Mouse (Mus musculus) liver, embryonic 15.5 days (tissue): ENCODE results near the gene Fcgr4. TPM values are rescaled to one million over a fixed set of nuclear protein-coding genes. Genes with fewer than 3 reads are reported as not detected.

Experiments used
- ATAC-seq: fragments of 200-750 bp; cut with Nextera tagmentation; 2 replicates; pipeline ENCODE4 v1.8.0; 2017; ENCODE audit warnings: moderate number of reproducible peaks, mild to moderate bottlenecking, moderate library complexity; ENCODE audit not compliant: insufficient read depth
- H3K27ac ChIP-seq: fragments of 300-500 bp; sonication (generic); replicated peaks from 2 replicates; pipeline ENCODE4 v1.5.1; 2015; ENCODE audit warnings: mild to moderate bottlenecking, inconsistent platforms
- H3K27me3 ChIP-seq: fragments of 300-500 bp; sonication (generic); 2 replicates; pipeline ENCODE4 v1.6.1; 2015; ENCODE audit warnings: mild to moderate bottlenecking, inconsistent platforms
- H3K36me3 ChIP-seq: fragments of 300-500 bp; sonication (generic); replicated peaks from 2 replicates; pipeline ENCODE4 v1.6.1; 2015; ENCODE audit warnings: moderate library complexity, mild to moderate bottlenecking, inconsistent platforms
- H3K4me1 ChIP-seq: fragments of 300-500 bp; sonication (generic); replicated peaks from 2 replicates; pipeline ENCODE4 v1.6.1; 2015; ENCODE audit warnings: inconsistent platforms
- H3K4me2 ChIP-seq: fragments of 300-500 bp; sonication (generic); 2 replicates; pipeline ENCODE4 v1.6.1; 2015; ENCODE audit warnings: moderate library complexity, mild to moderate bottlenecking, inconsistent platforms
- H3K4me3 ChIP-seq: fragments of 300-500 bp; sonication (generic); replicated peaks from 2 replicates; pipeline ENCODE4 v1.5.1; 2015; ENCODE audit warnings: mild to moderate bottlenecking, inconsistent platforms
- H3K9ac ChIP-seq: fragments of 300-500 bp; sonication (generic); 2 replicates; pipeline ENCODE4 v1.6.1; 2015; ENCODE audit warnings: moderate library complexity, mild to moderate bottlenecking, inconsistent platforms
- H3K9me3 ChIP-seq: fragments of 300-500 bp; sonication (generic); replicated peaks from 2 replicates; pipeline ENCODE4 v1.6.1; 2016; ENCODE audit warnings: inconsistent platforms
- whole genome bisulfite sequencing: fragments of 180-500 bp; shearing (Covaris S2); methylation state at CpG from one replicate; pipeline ENCODE4 v1.1.7; 2015; ENCODE audit warnings: mixed read lengths; ENCODE audit not compliant: insufficient replicate concordance; 5-methylcytosine and 5-hydroxymethylcytosine counted together
- polyA plus RNA-seq: library from polyadenylated mRNA; unstranded; fragments of >200 nt; fragmentation: Nextera tagmentation; extraction: Ambion mirVana; gene quantifications from 2 replicates; pipeline ENCODE4 v1.2.1, GENCODE M21; 2015

Fcgr4 gene
- polyA plus RNA-seq, 1 experiment from 2014 or later = 3.9 TPM

DNA sequence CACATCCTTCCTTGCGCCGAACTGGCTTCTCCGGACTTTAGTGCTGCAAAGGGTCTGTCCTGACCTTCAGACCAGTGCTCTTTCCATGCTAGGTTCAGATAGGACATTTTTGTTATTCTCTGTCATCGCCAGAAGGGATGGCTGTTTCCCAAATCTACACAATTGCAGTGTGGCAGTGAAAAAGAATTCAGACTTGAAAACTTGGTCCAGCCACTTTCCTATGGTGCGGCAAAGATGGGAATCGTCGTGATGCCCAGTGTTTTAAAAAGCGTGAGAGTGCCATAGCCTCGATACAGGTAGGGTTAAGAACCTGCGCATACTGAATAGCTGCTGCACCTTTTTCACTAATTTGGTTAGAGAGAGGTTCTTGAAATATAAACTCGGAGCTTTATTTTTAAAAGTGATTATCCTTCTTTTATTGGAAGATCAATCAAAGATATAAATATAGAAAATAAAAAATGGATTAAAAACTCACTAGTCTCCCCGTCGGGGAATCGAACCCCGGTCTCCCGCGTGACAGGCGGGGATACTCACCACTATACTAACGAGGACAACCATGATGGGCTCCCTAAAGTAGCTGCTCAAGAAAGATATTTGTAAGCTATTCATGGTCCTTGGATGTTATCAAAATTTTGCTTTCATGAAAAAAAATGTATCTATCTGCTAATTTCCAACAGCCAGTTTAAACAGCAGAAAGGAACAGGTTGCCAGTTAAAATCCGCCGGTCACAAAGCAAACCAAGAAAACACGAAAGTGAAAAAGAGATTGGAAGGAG, 18.0 kb downstream of the Fcgr4 start:
- Histone ChIP-seq H3K4me3 (peak overlapping the region; percentile 55), H3K9ac (peak overlapping the region; percentile 32; the same call in 1 of the 2 replicates), H3K9me3 (no peaks in the 10 kb centered on the region), H3K27ac (peak overlapping the region; percentile 60; the same call in 1 of the 2 replicates), H3K4me2 (peak overlapping the region; percentile 77), H3K36me3 (no peaks in the 10 kb centered on the region), H3K27me3 (peaks cover 25% of the 10 kb centered on the region), H3K4me1 (peaks cover 51% of the 10 kb centered on the region)
- WGBS = 2% methylated on average over 22 of the region's 22 CpGs
- peak; percentile 58 for ATAC-seq

GRCm38 (mm10) chr1:171037861-171038721, 19.4 kb downstream of the Fcgr4 start:
- Histone ChIP-seq H3K9me3 (no peaks in the 10 kb centered on the region), H3K4me3 (peak overlapping the region; percentile 66), H3K27me3 (peaks cover 17% of the 10 kb centered on the region), H3K4me2 (peak overlapping the region; percentile 73), H3K9ac (peak overlapping the region; percentile 65), H3K4me1 (peaks cover 37% of the 10 kb centered on the region), H3K36me3 (no peaks in the 10 kb centered on the region), H3K27ac (peak overlapping the region; percentile 79)
- peak; percentile 70 for ATAC-seq
- under 1% methylated on average over 47 of the region's 47 CpGs for WGBS

DNA sequence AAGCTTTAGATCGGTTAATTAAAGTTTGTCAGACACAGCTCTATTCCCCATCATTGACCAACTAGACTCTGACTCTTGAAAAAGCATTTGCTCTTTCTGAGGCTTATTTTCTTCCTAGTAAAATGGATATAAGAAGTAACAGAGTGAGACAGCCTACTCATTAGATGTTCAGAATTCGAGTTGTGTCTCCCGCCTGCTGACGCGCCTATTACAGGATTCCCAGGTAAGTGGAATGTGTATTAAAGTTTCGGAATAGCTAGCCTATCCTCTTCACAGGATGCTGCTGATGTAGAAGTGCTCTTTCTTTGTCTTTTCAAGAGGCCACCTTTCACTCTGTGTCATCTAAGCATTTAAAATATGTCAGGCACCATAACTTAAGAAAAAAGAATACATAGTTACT, 20.4 kb downstream of the Fcgr4 start:
- H3K4me2 ChIP-seq = no peak overlapping the region
- H3K36me3 ChIP-seq = no peaks in the 10 kb centered on the region
- no peak overlapping the region for H3K4me3 ChIP-seq
- H3K27me3 ChIP-seq = peaks cover 17% of the 10 kb centered on the region
- H3K27ac ChIP-seq = no peak overlapping the region
- H3K4me1 ChIP-seq = peaks cover 33% of the 10 kb centered on the region
- H3K9ac ChIP-seq = no peak overlapping the region
- 62% methylated on average over 6 of the region's 6 CpGs for WGBS
- H3K9me3 ChIP-seq = no peaks in the 10 kb centered on the region
- ATAC-seq = no peak

GRCm38 (mm10) chr1:171039880-171040279, 21.2 kb downstream of the Fcgr4 start:
- Histone ChIP-seq H3K27ac (no peak overlapping the region), H3K4me2 (no peak overlapping the region), H3K9me3 (no peaks in the 10 kb centered on the region), H3K27me3 (peaks cover 17% of the 10 kb centered on the region), H3K4me3 (no peak overlapping the region), H3K36me3 (no peaks in the 10 kb centered on the region), H3K9ac (no peak overlapping the region), H3K4me1 (peaks cover 29% of the 10 kb centered on the region)
- WGBS = 70% methylated on average over 7 of the region's 7 CpGs
- no peak for ATAC-seq

DNA sequence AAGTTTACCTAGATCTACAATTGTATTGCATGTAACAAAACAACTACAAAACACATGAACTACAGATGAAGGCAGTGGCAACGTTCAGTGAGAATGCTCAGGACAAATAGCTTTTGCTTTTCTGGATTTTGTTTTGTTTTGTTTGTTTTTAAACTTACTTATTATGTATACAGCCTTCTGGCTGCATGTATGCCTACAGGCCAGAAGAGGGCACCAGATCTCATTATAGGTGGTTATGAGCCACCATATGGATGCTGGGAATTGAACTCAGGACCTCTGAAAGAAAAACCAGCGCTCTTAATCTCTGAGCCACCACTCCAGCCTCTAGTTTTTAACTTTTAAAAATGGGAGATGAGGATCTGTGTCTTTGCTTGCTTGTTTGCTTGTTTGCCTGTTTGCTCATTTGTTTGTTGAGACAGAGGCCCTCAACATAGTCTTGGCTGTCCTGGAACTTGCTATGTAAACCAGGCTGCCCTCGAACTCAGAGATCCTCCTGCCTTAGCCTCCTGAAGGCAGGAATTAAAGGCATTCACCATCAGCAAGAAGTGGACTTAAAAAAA, 25.0 kb downstream of the Fcgr4 start:
- peak overlapping the region; percentile 92; the same call in 1 of the 2 replicates for H3K27ac ChIP-seq
- H3K27me3 ChIP-seq = peaks cover 6% of the 10 kb centered on the region; the same call in 1 of the 2 replicates
- H3K4me3 ChIP-seq = peak overlapping the region; percentile 72

DNA sequence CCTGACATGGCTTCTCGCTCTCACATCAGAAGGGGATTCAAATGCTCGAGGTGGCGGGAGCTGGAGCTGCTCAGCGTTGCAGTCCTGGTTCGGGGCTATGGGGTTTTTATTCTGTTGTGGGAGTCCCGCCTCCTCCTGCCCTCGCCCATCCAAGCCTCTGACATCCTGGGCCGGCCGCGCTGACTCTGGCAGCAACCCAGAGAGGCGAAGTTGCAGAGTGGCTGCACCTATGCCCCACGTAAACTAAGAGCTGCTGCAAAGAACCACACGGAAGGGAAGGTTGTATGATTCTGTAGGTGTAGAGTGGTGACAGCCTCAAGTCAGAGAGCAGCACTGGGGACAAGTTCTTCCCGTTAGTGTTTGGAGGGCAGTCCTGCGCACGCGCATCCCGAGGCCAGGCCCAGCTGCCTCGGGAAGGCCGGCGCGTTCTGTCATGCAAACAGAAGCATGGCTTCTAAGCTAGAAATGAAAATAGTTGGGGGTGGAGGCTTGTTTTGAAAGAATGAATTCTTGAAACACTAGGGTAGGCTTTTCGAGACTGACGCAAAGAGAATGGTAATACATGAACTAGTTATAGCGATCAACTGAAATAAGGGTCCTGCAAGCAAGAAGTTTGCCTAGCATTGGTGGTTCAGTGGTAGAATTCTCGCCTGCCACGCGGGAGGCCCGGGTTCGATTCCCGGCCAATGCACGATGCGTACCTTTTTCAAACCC, 25.8 kb downstream of the Fcgr4 start:
- under 1% methylated on average over 33 of the region's 33 CpGs for WGBS
- H3K4me1 ChIP-seq = peaks cover 18% of the 10 kb centered on the region
- ATAC-seq = peak; percentile 93

More for the DNA sequence above, 25.0 kb downstream of the Fcgr4 start:
- H3K9ac ChIP-seq = peak overlapping the region; percentile 60; the same call in 1 of the 2 replicates
- H3K4me2 ChIP-seq = peak overlapping the region; percentile 82
- H3K9me3 ChIP-seq = no peaks in the 10 kb centered on the region
- H3K36me3 ChIP-seq = no peaks in the 10 kb centered on the region
- 60% methylated on average over 3 of the region's 3 CpGs for WGBS
- peaks cover 18% of the 10 kb centered on the region for H3K4me1 ChIP-seq
- no peak for ATAC-seq

DNA sequence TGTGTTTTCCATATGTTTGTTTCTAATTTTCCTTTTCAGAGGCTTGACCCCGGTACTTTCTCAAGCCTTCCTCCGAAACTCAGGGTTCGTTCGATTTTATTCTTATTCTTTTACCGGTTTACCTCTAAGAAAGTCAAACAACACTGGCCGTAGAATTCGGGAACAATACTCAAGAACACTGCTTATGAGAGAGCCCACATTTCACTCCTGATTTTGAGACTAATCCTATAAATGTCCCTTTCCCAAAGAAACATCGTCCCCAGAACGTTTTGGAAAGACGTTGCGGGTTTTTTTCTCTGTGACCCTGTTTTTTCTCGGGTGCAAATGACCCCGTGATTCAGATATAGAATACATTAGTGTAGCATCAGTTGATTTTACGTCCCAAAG, 26.4 kb downstream of the Fcgr4 start:
- Histone ChIP-seq H3K27ac (no peak overlapping the region), H3K9ac (peak overlapping the region; percentile 4; the same call in 1 of the 2 replicates), H3K4me2 (peak overlapping the region; percentile 82), H3K27me3 (peaks cover 4% of the 10 kb centered on the region; the same call in 1 of the 2 replicates), H3K36me3 (no peaks in the 10 kb centered on the region), H3K4me1 (peaks cover 17% of the 10 kb centered on the region), H3K9me3 (no peaks in the 10 kb centered on the region), H3K4me3 (peak overlapping the region; percentile 72)
- ATAC-seq = 0 out of 2 replicates have a peak, but pooled peaks have one; percentile 1
- WGBS = 8% methylated on average over 14 of the region's 14 CpGs

More for the DNA sequence above, 25.8 kb downstream of the Fcgr4 start:
- Histone ChIP-seq H3K9ac (peak overlapping the region; percentile 60), H3K4me2 (peak overlapping the region; percentile 82), H3K9me3 (no peaks in the 10 kb centered on the region), H3K4me3 (peak overlapping the region; percentile 72), H3K36me3 (no peaks in the 10 kb centered on the region), H3K27ac (peak overlapping the region; percentile 92), H3K27me3 (peaks cover 6% of the 10 kb centered on the region; the same call in 1 of the 2 replicates)

DNA sequence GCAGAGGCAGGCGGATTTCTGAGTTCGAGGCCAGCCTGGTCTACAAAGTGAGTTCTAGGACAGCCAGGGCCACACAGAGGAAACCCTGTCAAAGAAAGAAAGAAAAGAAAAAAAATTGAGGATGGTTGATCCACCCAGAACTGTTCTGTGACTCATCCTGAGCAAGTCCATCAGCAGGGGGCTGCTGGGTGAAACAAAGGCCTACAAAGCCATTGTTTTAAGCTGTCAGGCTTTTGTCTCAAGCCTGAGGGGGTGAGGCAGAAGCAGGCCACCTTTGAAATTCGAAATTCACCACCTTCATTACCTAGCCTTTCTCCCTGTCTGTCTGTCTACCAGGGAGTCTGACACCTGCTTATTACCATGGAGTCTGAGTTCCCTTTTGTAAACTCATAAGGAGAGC, 27.8 kb downstream of the Fcgr4 start:
- Histone ChIP-seq H3K36me3 (no peaks in the 10 kb centered on the region), H3K4me2 (no peak overlapping the region), H3K9ac (no peak overlapping the region), H3K4me3 (no peak overlapping the region), H3K9me3 (no peaks in the 10 kb centered on the region), H3K4me1 (peaks cover 15% of the 10 kb centered on the region), H3K27me3 (no peaks in the 10 kb centered on the region), H3K27ac (no peak overlapping the region)
- no peak for ATAC-seq
- WGBS = 69% methylated on average over 3 of the region's 3 CpGs

- Histone ChIP-seq H3K9ac (no peak overlapping the region), H3K27ac (no peak overlapping the region), H3K4me3 (no peak overlapping the region), H3K4me2 (no peak overlapping the region), H3K4me1 (peaks cover 10% of the 10 kb centered on the region; the same call in 1 of the 2 replicates), H3K36me3 (no peaks in the 10 kb centered on the region), H3K9me3 (no peaks in the 10 kb centered on the region), H3K27me3 (no peaks in the 10 kb centered on the region)
- WGBS = 66% methylated on average over 10 of the region's 10 CpGs
- no peak for ATAC-seq
Observed at GRCm38 (mm10) chr1:171049263-171049662, 30.5 kb downstream of the Fcgr4 start.

DNA sequence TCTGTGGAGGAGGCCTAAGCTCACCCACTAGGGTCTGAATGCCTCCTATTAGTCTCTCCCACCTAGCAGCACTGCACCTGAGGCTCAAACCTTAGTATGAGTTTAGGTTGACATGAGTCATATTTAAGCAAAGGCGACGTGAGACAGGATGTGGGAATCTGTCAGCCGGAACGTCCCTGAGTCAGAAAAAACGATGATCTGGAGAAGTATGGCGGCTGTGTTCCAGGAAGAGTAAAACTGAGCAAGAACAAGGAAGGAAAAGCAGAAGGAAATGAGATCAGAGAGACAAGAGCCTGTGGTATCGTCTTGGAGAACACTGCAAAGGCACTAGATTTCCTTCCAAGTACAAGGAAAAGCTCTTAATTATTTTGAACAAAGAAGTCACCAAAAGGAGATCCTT, 32.1 kb downstream of the Fcgr4 start:
- Histone ChIP-seq H3K36me3 (no peaks in the 10 kb centered on the region), H3K4me3 (no peak overlapping the region), H3K4me1 (peaks cover 4% of the 10 kb centered on the region; the same call in 1 of the 2 replicates), H3K27ac (no peak overlapping the region), H3K27me3 (no peaks in the 10 kb centered on the region), H3K9ac (no peak overlapping the region), H3K4me2 (no peak overlapping the region), H3K9me3 (no peaks in the 10 kb centered on the region)
- ATAC-seq = no peak
- WGBS = 35% methylated on average over 7 of the region's 7 CpGs
